Mouse (Mus musculus): ENCODE results near the gene Rgs18.

Rgs18 gene

DNA sequence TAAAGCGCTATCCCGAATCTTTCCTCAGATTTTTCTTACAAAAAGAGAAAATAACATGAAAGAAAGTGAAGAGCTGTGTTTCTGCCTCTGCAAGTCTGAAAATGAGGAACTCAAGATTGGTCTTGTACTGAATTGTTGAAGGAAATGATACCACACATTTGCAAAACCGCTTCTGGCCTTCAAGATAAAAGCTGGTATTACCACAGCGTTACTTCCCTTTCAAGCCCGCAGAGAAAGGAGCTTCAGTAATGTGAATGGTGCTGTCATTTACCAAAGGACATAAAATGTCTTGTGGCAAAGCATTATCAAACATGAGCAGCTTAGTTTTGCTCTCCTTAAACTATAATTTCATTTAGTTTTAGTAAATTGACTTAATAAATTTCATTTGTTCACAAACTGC lies at the start of gene Rgs18:
Rgs18 (minus strand) TSS at position 105 of the 400 bp plus-strand sequence.
- DNase-seq (ENCODE audit: low spot score): no peak

DNA sequence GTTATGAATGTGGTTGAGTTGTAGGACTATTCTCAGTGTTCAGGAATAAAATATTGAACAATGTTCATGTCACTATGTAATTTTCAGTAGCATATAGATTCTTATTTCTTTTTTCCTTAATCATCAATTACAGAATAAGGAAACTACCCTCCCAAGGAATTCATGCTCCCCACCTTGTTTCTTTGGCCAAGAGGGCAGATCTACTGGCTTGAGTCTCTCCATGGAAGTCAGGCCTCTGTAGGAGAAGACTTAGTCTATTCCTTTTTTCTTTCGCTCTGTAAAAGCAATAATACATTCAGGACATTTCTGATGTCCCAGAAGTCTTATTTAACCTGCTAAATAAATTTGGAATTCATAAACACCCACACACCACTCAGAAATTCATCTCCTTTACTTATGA lies 841 bp downstream of the Rgs18 start:
- no peak for DNase-seq (ENCODE audit: low spot score)

DNA sequence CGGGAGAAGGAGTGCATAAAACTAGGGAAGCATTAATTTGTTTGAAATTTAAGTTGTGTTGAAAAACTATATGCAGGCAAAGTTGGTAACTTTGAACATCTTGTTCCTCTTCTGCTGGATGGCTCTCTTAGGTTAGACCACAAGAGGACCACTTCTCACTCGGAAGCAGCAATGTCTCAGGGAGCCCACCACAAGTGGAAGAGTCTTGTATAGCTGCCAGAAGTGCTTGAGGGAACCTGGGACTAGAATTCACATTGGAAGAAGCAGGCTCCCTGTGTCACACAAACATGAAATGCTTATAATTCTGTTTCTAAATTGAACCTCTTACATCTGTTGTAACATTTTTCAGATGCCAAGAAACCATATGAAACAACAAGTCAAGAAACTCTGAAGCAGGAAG lies 9.0 kb downstream of the Rgs18 start:
- DNase-seq (ENCODE audit: low spot score): no peak

DNA sequence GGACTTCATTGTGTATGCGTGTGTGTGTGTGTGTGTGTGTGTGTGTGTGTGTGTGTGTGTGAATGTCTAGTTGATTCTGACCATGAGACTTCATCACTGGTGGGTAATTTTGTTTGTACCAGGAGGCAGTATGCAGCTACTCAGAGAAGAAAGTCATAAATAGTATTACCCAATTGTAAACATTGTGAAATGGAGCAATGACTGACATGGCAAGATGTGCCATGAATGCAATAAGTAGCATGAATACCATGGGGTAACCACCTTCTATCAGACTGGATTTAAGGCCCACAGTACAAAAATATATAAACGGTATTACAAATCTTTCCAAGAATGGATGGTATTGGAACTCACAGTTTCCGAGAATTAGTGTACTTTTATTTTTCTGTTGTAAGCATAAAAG lies 14.4 kb downstream of the Rgs18 start:
- no peak for DNase-seq (ENCODE audit: low spot score)

DNA sequence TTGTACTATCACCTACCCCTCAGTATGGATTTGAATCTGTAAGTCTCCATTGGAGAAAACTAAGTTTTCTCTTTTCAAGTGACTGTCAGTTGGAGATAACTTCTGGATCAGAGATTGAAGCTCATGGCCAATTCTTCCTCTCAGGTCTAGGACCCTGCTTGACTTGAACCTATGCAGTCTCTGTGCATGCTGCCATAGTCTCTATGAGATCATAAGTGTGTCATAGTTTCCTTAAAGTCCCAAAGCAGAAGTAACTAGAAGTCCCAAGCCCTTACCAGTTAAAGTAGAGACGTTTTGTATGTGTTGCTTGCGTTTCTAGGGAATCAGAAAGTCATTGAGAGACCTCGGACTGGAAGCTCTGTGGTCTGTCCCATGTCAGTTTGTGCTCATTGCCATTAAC lies 24.5 kb downstream of the Rgs18 start:
- DNase-seq (ENCODE audit: low spot score): no peak

DNA sequence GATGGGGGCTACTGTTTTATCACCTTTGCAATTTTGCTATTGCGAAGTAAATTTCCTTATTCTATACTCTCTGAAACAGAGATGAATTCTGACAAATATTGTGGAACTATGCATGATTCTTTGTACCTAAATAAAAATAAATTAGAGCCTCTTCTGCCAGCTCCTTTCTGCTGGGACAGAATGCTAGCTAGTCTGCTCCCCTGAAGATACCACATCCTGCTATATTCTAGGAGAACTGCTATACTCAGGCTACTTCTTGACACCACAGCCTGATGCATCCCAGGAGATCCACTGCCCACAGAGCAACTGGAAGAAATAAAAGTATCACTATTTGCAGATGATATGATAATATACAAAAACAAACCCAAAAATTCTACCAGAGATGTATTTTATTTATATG lies 29.1 kb downstream of the Rgs18 start:
- no peak for DNase-seq (ENCODE audit: low spot score)

DNA sequence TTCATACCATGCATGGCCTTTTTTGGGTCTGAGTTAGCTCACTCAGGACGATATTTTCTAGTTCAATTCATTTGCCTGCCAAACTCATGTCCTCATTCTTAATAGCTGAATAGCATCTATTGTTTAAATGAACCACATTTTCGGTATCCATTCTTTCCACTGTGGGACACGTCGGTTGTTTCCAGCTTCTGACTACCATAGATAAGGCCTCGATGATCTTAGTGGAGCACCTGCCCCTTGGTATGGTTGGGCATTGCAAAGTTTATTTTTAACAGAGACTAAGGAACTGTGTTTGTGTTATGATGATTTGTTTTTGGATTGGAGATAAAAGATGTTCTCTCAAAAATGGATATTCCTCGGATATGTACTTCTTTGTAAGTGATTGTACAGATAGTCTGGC lies 37.5 kb downstream of the Rgs18 start:
- DNase-seq (ENCODE audit: low spot score): peak; percentile 2

DNA sequence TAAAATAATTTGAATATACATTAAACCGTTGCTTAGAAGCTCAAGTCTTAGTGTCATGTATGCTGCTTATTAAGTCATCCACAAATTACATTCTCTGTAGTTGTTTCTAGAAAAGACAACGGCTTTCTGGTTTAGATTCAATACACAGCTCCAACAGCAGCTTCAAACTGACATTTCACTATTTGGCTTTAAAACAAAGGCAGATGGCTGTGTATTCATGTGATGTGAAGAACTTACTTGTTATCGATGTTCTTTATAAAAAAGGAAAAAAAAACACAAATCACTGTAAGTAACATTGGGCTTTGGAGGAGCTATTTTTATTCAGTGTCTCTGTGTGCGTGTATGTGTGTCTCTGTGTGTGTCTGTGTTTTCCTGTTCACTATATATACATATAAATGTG lies 54.5 kb downstream of the Rgs18 start:
- no peak for DNase-seq (ENCODE audit: low spot score)

DNA sequence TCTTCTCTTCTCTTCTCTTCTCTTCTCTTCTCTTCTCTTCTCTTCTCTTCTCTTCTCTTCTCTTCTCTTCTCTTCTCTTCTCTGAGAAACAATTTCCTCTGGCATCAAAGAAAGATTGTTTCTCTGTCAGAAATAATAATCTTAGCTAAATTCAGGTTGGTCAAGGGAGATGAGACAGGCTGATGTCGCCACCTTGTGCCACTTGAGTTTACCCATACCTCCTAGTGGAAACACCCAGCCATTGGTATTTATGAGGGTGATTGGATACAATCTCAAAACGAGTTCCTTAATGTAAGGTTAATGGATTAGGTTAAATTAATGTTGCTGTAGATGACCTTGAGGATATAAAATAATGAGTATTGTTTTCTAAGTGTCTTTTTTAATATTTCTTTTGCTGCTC lies 70.9 kb downstream of the Rgs18 start:
- no peak for DNase-seq (ENCODE audit: low spot score)

Measured in retina, embryonic 14.5 days (tissue).